Mouse (Mus musculus): ENCODE measurements at regions not wholly inside any gene's neighbourhood (a gene's known extent, or its start where the extent isn't known, plus 50 kb on each side); places are given as distances from the start of the nearest gene placed in this dataset.

DNA sequence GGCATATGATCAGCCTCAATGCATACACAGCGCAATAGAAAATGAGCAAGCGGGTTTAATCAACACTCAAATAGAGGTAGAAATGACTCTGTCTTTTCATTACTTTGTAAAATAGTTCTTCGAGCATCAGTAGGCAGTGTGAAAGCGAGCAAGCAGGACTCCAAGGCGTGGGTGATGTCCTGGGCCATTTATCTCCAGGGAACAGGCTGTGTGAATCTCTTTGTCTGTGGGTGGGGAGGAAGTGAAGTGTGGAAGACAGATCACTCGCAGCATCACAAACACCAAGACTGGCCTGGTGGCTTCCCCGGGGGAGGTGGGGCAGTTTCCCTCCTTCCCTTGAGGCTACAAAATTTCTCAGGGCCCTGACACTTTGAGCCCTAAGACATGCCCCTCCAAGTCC is 146.9 kb downstream of the Rpap3 start:
- WGBS = 92% methylated on average over 7 of the region's 7 CpGs
- H3K9me3 ChIP-seq (replicated peaks; ENCODE audit: control insufficient read depth, low read length) = peaks cover 13% of the 10 kb centered on the region
- H3K36me3 ChIP-seq (ENCODE audit: control insufficient read depth, insufficient read depth, low read length) = no peaks in the 10 kb centered on the region
- no peak for ATAC-seq
- H3K4me1 ChIP-seq (ENCODE audit: control insufficient read depth, insufficient read depth, low read length) = no peaks in the 10 kb centered on the region
- no peak overlapping the region for H3K4me2 ChIP-seq (ENCODE audit: low read length)
- DNase-seq (ENCODE audit: low spot score) = no peak
- H3K4me3 ChIP-seq (ENCODE audit: low read depth, low read length) = no peak overlapping the region
- H3K9ac ChIP-seq (ENCODE audit: low read length) = no peak overlapping the region
- no peak overlapping the region for H3K27ac ChIP-seq (ENCODE audit: low read depth, low read length)
- H3K27me3 ChIP-seq (replicated peaks; ENCODE audit: control insufficient read depth, insufficient read depth, low read length) = no peaks in the 10 kb centered on the region

GRCm38 (mm10) chr15:97548354-97548753 is 157.3 kb downstream of the Rpap3 start:
- H3K4me2 ChIP-seq (ENCODE audit: low read length) = no peak overlapping the region
- H3K9ac ChIP-seq (ENCODE audit: low read length) = no peak overlapping the region
- no peaks in the 10 kb centered on the region for H3K27me3 ChIP-seq (replicated peaks; ENCODE audit: control insufficient read depth, insufficient read depth, low read length)
- no peak overlapping the region for H3K27ac ChIP-seq (ENCODE audit: low read depth, low read length)
- ATAC-seq (no peak), DNase-seq (ENCODE audit: low spot score) (no peak)
- no peak overlapping the region for H3K4me3 ChIP-seq (ENCODE audit: low read depth, low read length)
- H3K36me3 ChIP-seq (ENCODE audit: control insufficient read depth, insufficient read depth, low read length) = no peaks in the 10 kb centered on the region
- peaks cover 3% of the 10 kb centered on the region; the same call in 1 of the 2 replicates for H3K9me3 ChIP-seq (replicated peaks; ENCODE audit: control insufficient read depth, low read length)
- no peaks in the 10 kb centered on the region for H3K4me1 ChIP-seq (ENCODE audit: control insufficient read depth, insufficient read depth, low read length)
- WGBS = 88% methylated on average over 4 of the region's 4 CpGs

DNA sequence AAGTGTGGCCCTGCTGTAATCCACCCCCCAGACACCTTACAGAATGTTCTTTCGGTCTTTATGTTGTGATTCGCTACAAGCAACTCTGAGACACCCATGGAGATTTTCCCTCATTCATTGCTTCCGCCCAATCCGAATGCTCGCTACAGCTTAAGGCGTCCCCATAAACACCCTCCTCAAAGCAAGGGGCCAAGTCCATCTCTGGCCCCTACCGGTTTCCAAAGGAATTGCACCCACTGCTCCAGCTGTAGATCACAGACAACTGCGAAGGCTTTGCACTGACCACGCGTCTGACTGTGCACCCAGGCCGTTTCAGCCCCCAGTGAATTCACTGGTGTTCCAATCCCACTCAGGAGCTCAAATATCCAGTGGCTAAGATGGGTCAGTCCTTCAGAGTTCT is 160.6 kb downstream of the Rpap3 start:
- H3K27ac ChIP-seq (ENCODE audit: low read depth, low read length) = no peak overlapping the region
- H3K9ac ChIP-seq (ENCODE audit: low read length) = no peak overlapping the region
- no peaks in the 10 kb centered on the region for H3K36me3 ChIP-seq (ENCODE audit: control insufficient read depth, insufficient read depth, low read length)
- ATAC-seq = no peak
- no peaks in the 10 kb centered on the region for H3K27me3 ChIP-seq (replicated peaks; ENCODE audit: control insufficient read depth, insufficient read depth, low read length)
- no peak overlapping the region for H3K4me3 ChIP-seq (ENCODE audit: low read depth, low read length)
- DNase-seq (ENCODE audit: low spot score) = no peak
- 89% methylated on average over 11 of the region's 11 CpGs for WGBS
- no peak overlapping the region for H3K4me2 ChIP-seq (ENCODE audit: low read length)
- peaks cover 3% of the 10 kb centered on the region; the same call in 1 of the 2 replicates for H3K9me3 ChIP-seq (replicated peaks; ENCODE audit: control insufficient read depth, low read length)
- no peaks in the 10 kb centered on the region for H3K4me1 ChIP-seq (ENCODE audit: control insufficient read depth, insufficient read depth, low read length)

DNA sequence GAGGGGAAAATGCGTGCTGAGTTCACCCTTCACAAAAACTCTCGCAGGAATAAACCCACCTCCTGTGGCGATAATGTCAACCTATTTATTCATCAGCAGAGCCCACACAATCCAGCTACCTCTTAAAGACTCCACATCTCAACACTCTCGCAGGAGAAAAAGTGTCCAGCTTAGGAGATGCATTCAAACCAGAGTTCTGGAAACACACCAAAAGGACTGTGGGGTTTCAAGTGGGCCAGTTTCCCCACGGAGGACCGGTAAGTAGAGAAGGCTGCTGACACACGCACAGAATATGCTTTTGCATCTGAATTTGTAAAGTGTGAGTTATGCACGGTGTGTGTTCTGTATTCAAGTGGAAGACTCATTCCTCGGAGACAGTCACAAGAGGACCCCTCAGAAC is 164.0 kb downstream of the Rpap3 start:
- no peaks in the 10 kb centered on the region for H3K36me3 ChIP-seq (ENCODE audit: control insufficient read depth, insufficient read depth, low read length)
- no peaks in the 10 kb centered on the region for H3K9me3 ChIP-seq (replicated peaks; ENCODE audit: control insufficient read depth, low read length)
- no peaks in the 10 kb centered on the region for H3K27me3 ChIP-seq (replicated peaks; ENCODE audit: control insufficient read depth, insufficient read depth, low read length)
- DNase-seq (ENCODE audit: low spot score) = peak; percentile 25
- H3K4me1 ChIP-seq (ENCODE audit: control insufficient read depth, insufficient read depth, low read length) = no peaks in the 10 kb centered on the region
- no peak overlapping the region for H3K4me3 ChIP-seq (ENCODE audit: low read depth, low read length)
- no peak overlapping the region for H3K4me2 ChIP-seq (ENCODE audit: low read length)
- 68% methylated on average over 9 of the region's 9 CpGs for WGBS
- no peak for ATAC-seq
- H3K9ac ChIP-seq (ENCODE audit: low read length) = no peak overlapping the region
- H3K27ac ChIP-seq (ENCODE audit: low read depth, low read length) = no peak overlapping the region

DNA sequence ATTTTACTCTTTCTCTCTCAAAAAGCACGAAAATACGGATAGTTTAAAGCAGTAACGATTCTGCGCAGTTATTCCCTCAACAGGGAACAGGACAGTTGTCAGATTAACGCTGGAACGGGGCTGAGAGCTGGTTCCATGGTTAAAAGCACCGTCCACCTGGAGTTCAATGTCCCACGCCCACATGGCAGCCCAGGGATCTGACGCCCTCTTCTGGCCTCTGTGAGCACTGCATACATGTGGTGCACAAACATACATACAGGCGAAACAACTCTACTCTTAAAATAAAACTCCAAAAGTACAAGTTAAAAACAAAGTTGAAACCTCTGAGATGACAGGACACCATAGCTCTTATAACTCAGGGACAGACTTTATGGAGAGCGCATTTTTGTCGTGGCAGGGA is 169.5 kb downstream of the Rpap3 start:
- ATAC-seq = no peak
- Histone ChIP-seq H3K27me3 (replicated peaks; ENCODE audit: control insufficient read depth, insufficient read depth, low read length) (no peaks in the 10 kb centered on the region), H3K9ac (ENCODE audit: low read length) (no peak overlapping the region), H3K9me3 (replicated peaks; ENCODE audit: control insufficient read depth, low read length) (no peaks in the 10 kb centered on the region), H3K36me3 (ENCODE audit: control insufficient read depth, insufficient read depth, low read length) (no peaks in the 10 kb centered on the region), H3K4me2 (ENCODE audit: low read length) (no peak overlapping the region), H3K4me1 (ENCODE audit: control insufficient read depth, insufficient read depth, low read length) (no peaks in the 10 kb centered on the region), H3K4me3 (ENCODE audit: low read depth, low read length) (no peak overlapping the region), H3K27ac (ENCODE audit: low read depth, low read length) (no peak overlapping the region)
- 91% methylated on average over 12 of the region's 12 CpGs for WGBS
- no peak for DNase-seq (ENCODE audit: low spot score)

GRCm38 (mm10) chr15:97534878-97535277 is 170.7 kb downstream of the Rpap3 start:
- Histone ChIP-seq H3K9ac (ENCODE audit: low read length) (no peak overlapping the region), H3K9me3 (replicated peaks; ENCODE audit: control insufficient read depth, low read length) (no peaks in the 10 kb centered on the region), H3K27ac (ENCODE audit: low read depth, low read length) (no peak overlapping the region), H3K4me2 (ENCODE audit: low read length) (no peak overlapping the region), H3K27me3 (replicated peaks; ENCODE audit: control insufficient read depth, insufficient read depth, low read length) (no peaks in the 10 kb centered on the region), H3K36me3 (ENCODE audit: control insufficient read depth, insufficient read depth, low read length) (no peaks in the 10 kb centered on the region), H3K4me3 (ENCODE audit: low read depth, low read length) (no peak overlapping the region), H3K4me1 (ENCODE audit: control insufficient read depth, insufficient read depth, low read length) (no peaks in the 10 kb centered on the region)
- WGBS = 69% methylated on average over 5 of the region's 5 CpGs
- DNase-seq (ENCODE audit: low spot score) (peak; percentile 62), ATAC-seq (no peak)

GRCm38 (mm10) chr15:97533553-97534291 is 171.9 kb downstream of the Rpap3 start:
- H3K9me3 ChIP-seq (replicated peaks; ENCODE audit: control insufficient read depth, low read length) = no peaks in the 10 kb centered on the region
- H3K4me1 ChIP-seq (ENCODE audit: control insufficient read depth, insufficient read depth, low read length) = no peaks in the 10 kb centered on the region
- ATAC-seq (no peak), DNase-seq (ENCODE audit: low spot score) (no peak)
- 85% methylated on average over 12 of the region's 12 CpGs for WGBS
- H3K4me2 ChIP-seq (ENCODE audit: low read length) = no peak overlapping the region
- no peaks in the 10 kb centered on the region for H3K27me3 ChIP-seq (replicated peaks; ENCODE audit: control insufficient read depth, insufficient read depth, low read length)
- no peak overlapping the region for H3K27ac ChIP-seq (ENCODE audit: low read depth, low read length)
- no peak overlapping the region for H3K4me3 ChIP-seq (ENCODE audit: low read depth, low read length)
- no peaks in the 10 kb centered on the region for H3K36me3 ChIP-seq (ENCODE audit: control insufficient read depth, insufficient read depth, low read length)
- H3K9ac ChIP-seq (ENCODE audit: low read length) = no peak overlapping the region

DNA sequence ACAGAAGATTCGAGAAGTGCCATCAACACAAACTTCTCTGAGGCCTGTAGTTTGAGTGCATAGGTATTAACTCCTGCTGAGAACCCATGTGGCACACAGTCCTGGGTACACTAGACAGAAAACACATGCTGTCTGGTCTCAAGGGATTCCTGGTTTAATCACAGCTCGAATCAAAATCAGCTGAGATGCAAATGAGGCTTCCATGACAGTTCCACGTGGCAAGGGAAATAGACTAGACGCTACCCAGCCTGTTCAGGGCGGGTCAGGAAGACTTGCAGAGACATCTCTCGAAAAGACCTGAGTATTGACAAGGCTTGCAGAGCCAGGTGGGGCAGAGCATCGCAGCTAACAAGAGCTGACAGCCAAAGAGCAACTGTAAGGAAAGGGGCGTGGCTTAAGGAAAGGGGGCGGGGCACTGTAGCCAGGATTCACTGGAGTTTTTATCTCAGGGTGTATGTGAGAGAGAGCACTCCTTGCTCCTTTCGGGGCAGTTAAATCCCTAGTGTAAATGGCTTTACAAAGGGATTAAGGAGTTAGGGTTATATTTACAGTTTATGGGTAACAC is 173.2 kb downstream of the Rpap3 start:
- no peaks in the 10 kb centered on the region for H3K9me3 ChIP-seq (replicated peaks; ENCODE audit: control insufficient read depth, low read length)
- WGBS = 69% methylated on average over 10 of the region's 10 CpGs
- H3K4me3 ChIP-seq (ENCODE audit: low read depth, low read length) = no peak overlapping the region
- no peak for DNase-seq (ENCODE audit: low spot score)
- no peak overlapping the region for H3K9ac ChIP-seq (ENCODE audit: low read length)
- H3K27ac ChIP-seq (ENCODE audit: low read depth, low read length) = no peak overlapping the region
- H3K4me2 ChIP-seq (ENCODE audit: low read length) = no peak overlapping the region
- ATAC-seq = no peak
- H3K36me3 ChIP-seq (ENCODE audit: control insufficient read depth, insufficient read depth, low read length) = no peaks in the 10 kb centered on the region
- H3K4me1 ChIP-seq (ENCODE audit: control insufficient read depth, insufficient read depth, low read length) = no peaks in the 10 kb centered on the region
- H3K27me3 ChIP-seq (replicated peaks; ENCODE audit: control insufficient read depth, insufficient read depth, low read length) = no peaks in the 10 kb centered on the region

DNA sequence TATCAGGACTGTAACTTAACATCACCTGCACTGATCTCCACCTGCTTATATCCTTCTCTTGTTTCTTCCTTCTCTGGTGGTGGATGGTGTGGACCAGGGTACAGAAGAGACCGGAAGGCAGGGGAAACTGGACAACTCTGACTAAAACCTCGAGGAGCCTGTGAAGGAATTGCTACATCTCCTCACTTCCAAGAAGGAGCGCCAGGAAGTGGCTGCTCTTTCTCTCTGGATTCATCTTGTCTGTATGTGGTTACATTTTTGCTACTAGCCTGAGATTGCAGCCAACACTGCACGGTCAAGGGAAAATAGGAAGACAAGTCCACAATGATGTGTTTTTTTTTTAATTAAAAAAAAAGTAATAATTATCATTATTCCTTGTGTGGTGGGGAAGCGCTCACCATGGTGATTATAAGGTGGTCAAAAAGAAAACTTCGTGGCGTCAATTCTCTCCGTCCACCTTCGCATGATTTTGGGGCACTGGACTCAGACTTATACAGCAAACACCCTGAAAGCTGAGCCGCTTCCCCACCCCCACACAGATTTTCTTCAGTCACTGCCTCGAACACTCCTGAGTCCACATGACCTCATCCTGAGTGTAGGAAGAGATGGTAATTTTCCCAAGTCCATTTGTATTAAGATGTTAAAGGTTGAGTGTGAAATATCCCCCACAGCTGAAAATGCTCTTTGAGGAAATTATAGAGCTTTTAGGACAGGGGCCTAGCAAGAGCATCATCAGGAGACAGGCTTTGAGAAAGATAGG is 177.2 kb downstream of the Rpap3 start:
- H3K9ac ChIP-seq (ENCODE audit: low read length) = no peak overlapping the region
- H3K4me3 ChIP-seq (ENCODE audit: low read depth, low read length) = no peak overlapping the region
- no peaks in the 10 kb centered on the region for H3K27me3 ChIP-seq (replicated peaks; ENCODE audit: control insufficient read depth, insufficient read depth, low read length)
- H3K4me1 ChIP-seq (ENCODE audit: control insufficient read depth, insufficient read depth, low read length) = no peaks in the 10 kb centered on the region
- DNase-seq (ENCODE audit: low spot score) = no peak
- no peak overlapping the region for H3K27ac ChIP-seq (ENCODE audit: low read depth, low read length)
- no peaks in the 10 kb centered on the region for H3K36me3 ChIP-seq (ENCODE audit: control insufficient read depth, insufficient read depth, low read length)
- ATAC-seq = no peak
- H3K9me3 ChIP-seq (replicated peaks; ENCODE audit: control insufficient read depth, low read length) = no peaks in the 10 kb centered on the region
- 89% methylated on average over 11 of the region's 11 CpGs for WGBS
- H3K4me2 ChIP-seq (ENCODE audit: low read length) = no peak overlapping the region
